Mouse (Mus musculus) forebrain, postnatal 0 days (tissue): Measurements from ENCODE around the gene Adamts4. TPM values are rescaled to one million over a fixed set of nuclear protein-coding genes. Genes with fewer than 3 reads are reported as not detected.

Experiments
- ATAC-seq: fragments of 200-750 bp; cut with Nextera tagmentation; 2 replicates; pipeline ENCODE4 v1.8.0; 2017; ENCODE audit warnings: mild to moderate bottlenecking, moderate library complexity
- DNase-seq: peaks from one replicate; pipeline ENCODE4 v3.0.0-alpha.2; 2015
- H3K27ac ChIP-seq: fragments of 300-500 bp; sonication (generic); 2 replicates; pipeline ENCODE4 v1.5.1; 2014; ENCODE audit warnings: low read depth, mild to moderate bottlenecking, antibody characterized with exemption, low read length, moderate library complexity, mixed read lengths
- H3K27me3 ChIP-seq: fragments of 300-500 bp; sonication (generic); 2 replicates; pipeline ENCODE4 v1.6.1; 2014; ENCODE audit warnings: mild to moderate bottlenecking, low read length, mixed read lengths; ENCODE audit not compliant: insufficient read depth
- H3K36me3 ChIP-seq: fragments of 300-500 bp; sonication (generic); 2 replicates; pipeline ENCODE4 v1.6.1; 2014; ENCODE audit warnings: mild to moderate bottlenecking, moderate library complexity; ENCODE audit not compliant: insufficient read depth
- H3K4me1 ChIP-seq: fragments of 300-500 bp; sonication (generic); 2 replicates; pipeline ENCODE4 v1.6.1; 2014; ENCODE audit warnings: antibody characterized with exemption; ENCODE audit not compliant: insufficient read depth
- H3K4me2 ChIP-seq: fragments of 300-500 bp; sonication (generic); 2 replicates; pipeline ENCODE4 v1.6.1; 2014; ENCODE audit warnings: low read depth, mild to moderate bottlenecking, moderate library complexity
- H3K4me3 ChIP-seq: fragments of 300-500 bp; sonication (generic); 2 replicates; pipeline ENCODE4 v1.5.1; 2014; ENCODE audit warnings: low read depth, low read length, mixed read lengths
- H3K9ac ChIP-seq: fragments of 300-500 bp; sonication (generic); 2 replicates; pipeline ENCODE4 v1.6.1; 2014; ENCODE audit warnings: mild to moderate bottlenecking
- H3K9me3 ChIP-seq: fragments of 300-500 bp; sonication (generic); 2 replicates; pipeline ENCODE4 v1.6.1; 2016; ENCODE audit warnings: low read length
- CTCF ChIP-seq: sonication (generic); IDR thresholded peaks from 2 replicates; pipeline ENCODE4 v1.5.1; 2016; ENCODE audit warnings: antibody characterized with exemption, control low read depth, low read depth
- WGBS: fragments of 180-500 bp; shearing (Covaris S2); extraction: QIAGEN DNeasy Blood & Tissue Kit; methylation state at CpG from one replicate; pipeline ENCODE4 v1.1.7; 2014; 5-methylcytosine and 5-hydroxymethylcytosine counted together
- polyA plus RNA-seq: library from polyadenylated mRNA; unstranded; fragments of >200 nt; fragmentation: Nextera tagmentation; extraction: Ambion mirVana; gene quantifications from 2 replicates; pipeline ENCODE4 v1.2.1, GENCODE M21; 2015
- total RNA-seq: library from RNA; depleted of rRNA; stranded (reverse); fragments of >200 nt; gene quantifications from 2 replicates; pipeline ENCODE4 v1.2.3, GENCODE M21; 2014

Gene Adamts4
- total and polyA plus RNA-seq, 2 experiments from 2014 or later, result 5.6 to 5.9 TPM

DNA sequence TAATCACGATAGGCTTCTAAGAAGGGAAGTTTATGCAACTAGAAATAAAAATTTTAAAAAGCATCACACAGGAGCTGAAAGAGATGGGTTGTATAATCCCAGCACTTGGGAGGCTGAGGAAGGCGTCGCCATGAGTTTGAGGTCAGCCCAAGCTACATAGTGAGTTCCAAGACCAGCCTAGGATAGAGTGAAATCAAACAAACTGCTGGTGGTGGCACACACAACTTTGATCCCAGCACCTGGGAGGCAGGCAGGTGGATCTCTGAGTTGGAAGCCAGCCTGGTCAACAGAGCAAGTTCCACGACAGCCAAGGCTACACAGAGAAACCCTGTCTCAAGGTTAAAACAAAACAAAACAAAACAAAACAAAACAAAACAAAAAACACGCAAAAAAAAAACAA is 17.9 kb upstream of the Adamts4 start:
- no peak overlapping the region for H3K4me2 ChIP-seq
- H3K4me3 ChIP-seq, result no peak overlapping the region
- TF ChIP-seq CTCF, result no peak
- WGBS, result 86% methylated on average over 5 of the region's 5 CpGs
- peaks cover 38% of the 10 kb centered on the region for H3K36me3 ChIP-seq
- no peaks in the 10 kb centered on the region for H3K27me3 ChIP-seq
- H3K9ac ChIP-seq, result no peak overlapping the region
- ATAC-seq, result no peak
- H3K4me1 ChIP-seq, result no peaks in the 10 kb centered on the region
- H3K27ac ChIP-seq, result no peak overlapping the region
- DNase-seq, result no peak
- H3K9me3 ChIP-seq, result no peaks in the 10 kb centered on the region

DNA sequence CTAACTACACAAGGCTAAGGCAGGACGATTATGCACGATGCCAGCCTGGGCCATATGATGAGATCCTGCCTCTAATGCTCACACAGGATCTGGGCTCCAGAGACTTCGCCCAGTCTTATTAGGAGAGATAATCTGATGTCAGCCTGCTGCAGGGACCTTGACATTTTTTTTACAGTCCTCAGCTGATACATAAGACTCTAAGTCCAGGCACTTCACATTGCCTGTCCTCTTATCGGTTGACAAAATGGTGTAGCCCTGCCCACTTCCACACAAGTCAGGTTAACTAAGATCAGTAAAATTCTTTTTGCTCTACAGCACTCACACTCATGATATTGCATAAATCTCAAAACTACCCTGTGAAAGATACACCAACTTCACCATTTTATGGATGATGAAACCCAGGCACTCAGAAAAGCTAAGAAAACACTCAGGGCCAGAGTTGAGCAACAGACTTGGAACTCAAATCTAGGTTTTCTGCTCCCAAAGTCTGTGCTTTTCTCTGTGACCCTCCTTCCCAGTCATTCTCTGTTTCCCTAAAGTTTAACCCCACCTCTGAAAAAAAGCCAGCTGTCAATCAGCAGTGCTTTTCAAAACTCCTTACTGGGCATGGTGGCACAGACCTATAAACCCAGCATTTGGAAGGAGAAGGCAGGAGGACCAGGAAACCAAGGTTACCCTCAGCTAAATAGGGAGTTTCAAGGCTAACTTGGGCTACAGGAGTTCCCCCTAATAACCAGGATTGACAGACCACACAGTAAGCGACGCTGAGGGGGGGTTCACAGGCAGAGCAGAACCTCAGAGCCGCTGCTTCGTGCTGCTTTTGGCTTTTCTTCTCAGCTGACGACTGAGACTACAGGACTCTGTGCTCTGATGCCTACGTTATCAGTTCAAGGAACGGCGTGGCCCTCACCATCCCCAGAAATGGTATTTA is 17.2 kb upstream of the Adamts4 start:
- no peak overlapping the region for H3K27ac ChIP-seq
- H3K9me3 ChIP-seq, result no peaks in the 10 kb centered on the region
- no peak for DNase-seq
- no peaks in the 10 kb centered on the region for H3K27me3 ChIP-seq
- ATAC-seq, result no peak
- TF ChIP-seq CTCF, result no peak
- H3K4me1 ChIP-seq, result no peaks in the 10 kb centered on the region
- H3K36me3 ChIP-seq, result peaks cover 45% of the 10 kb centered on the region
- H3K9ac ChIP-seq, result no peak overlapping the region
- WGBS, result 88% methylated on average over 12 of the region's 12 CpGs
- no peak overlapping the region for H3K4me2 ChIP-seq
- no peak overlapping the region for H3K4me3 ChIP-seq

DNA sequence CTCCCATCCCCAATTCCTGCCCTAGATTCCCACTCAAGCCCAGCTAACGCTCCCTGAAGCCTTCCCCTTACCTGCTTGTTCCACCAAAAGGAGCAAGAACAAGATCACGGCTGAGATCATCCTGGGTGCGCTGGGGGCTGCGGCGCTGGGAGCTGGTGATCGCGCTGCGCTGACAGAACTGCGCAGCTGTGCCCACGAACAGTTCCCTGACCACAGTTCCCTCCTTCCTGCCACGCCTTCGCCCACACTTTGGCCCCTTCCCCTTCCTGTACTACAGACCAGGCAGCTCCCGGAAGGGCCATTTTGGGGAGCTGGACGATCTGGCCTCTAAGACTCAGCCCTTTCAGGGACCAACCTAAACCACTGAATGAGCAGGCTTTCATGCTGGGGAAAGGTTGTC is 16.1 kb upstream of the Adamts4 start, which contains the start of gene Fcer1g:
Fcer1g (minus strand) TSS at position 240 of the 400 bp plus-strand sequence.
- H3K9ac ChIP-seq, result no peak within 1 kb of the TSS
- H3K27me3 ChIP-seq, result no peaks in the 10 kb centered on the region
- WGBS, result 95% methylated on average over 14 of the region's 14 CpGs
- no peak within 1 kb of the TSS for H3K4me3 ChIP-seq
- H3K4me2 ChIP-seq, result no peak within 1 kb of the TSS
- no peaks in the 10 kb centered on the region for H3K4me1 ChIP-seq
- peaks cover 55% of the 10 kb centered on the region for H3K36me3 ChIP-seq
- TF ChIP-seq CTCF, result no peak
- ATAC-seq (no peak), DNase-seq (no peak)
- H3K27ac ChIP-seq, result no peak within 1 kb of the TSS
- H3K9me3 ChIP-seq, result no peaks in the 10 kb centered on the region

DNA sequence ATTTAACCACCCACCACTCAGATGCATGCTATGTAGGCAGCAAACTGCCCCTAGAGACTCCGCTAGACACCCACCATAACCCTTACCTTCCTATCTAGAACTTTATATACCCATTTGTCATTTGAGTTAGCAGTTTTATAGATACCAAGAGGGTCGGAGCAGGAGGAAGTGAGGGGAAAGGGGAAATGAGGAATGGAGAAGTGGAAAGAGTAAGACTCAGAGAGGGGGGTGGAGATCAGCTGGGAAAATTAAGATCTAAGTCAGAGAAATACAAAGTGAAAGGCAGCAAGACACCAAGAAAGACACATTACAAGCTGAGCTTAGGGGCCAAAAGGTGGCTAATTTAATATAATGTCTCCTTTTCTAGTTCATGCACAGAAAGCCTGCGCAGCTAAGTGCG is 15.7 kb upstream of the Adamts4 start:
- Histone ChIP-seq H3K27me3 (no peaks in the 10 kb centered on the region), H3K4me1 (no peaks in the 10 kb centered on the region), H3K9me3 (no peaks in the 10 kb centered on the region), H3K4me2 (no peak overlapping the region), H3K27ac (no peak overlapping the region), H3K9ac (no peak overlapping the region), H3K36me3 (peaks cover 57% of the 10 kb centered on the region), H3K4me3 (no peak overlapping the region)
- ATAC-seq (no peak), DNase-seq (no peak)
- 96% methylated on average over 4 of the region's 4 CpGs for WGBS
- no peak for TF ChIP-seq CTCF

DNA sequence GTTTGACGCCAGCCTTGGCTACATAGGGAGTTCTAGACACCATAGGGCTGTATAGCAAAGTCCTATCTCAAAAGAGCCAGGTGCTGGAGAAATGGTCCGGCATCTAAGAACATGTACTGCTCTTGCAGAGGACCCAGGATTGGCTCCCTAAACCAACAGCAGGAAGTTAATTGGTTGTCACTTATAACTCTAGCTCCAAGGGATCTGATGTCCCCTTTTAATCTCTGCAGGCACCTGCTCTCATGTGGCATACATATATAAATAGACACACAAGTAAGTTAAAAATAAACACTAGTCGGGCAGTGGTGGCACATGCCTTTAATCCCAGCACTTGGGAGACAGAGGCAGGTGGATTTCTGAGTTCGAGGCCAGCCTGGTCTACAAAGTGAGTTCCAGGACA is 14.4 kb upstream of the Adamts4 start:
- Histone ChIP-seq H3K4me1 (no peaks in the 10 kb centered on the region), H3K36me3 (peaks cover 70% of the 10 kb centered on the region), H3K4me2 (no peak overlapping the region), H3K27me3 (no peaks in the 10 kb centered on the region), H3K27ac (no peak overlapping the region), H3K9me3 (no peaks in the 10 kb centered on the region), H3K9ac (no peak overlapping the region), H3K4me3 (no peak overlapping the region)
- WGBS, result 85% methylated on average over 4 of the region's 4 CpGs
- DNase-seq (no peak), ATAC-seq (no peak)
- TF ChIP-seq CTCF, result no peak

DNA sequence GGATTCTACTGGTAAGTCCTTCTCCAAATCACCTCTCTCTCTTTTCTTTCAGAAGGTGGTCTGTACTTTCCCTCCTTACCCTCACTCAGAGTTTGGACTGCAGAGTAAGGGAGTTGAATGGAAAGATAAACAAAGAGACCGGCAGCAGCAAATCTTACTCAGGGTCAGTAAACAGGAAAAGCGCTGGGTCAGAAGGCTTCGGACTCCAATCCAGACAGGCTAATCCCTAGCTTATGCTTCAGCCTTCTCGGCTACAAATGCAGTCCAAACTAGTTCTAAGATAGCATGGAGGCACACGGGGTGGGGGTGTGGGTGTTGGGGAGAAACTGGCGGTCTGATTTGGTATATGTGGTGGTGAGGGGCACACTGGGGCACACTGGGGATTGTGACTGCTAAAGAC is 12.8 kb upstream of the Adamts4 start:
- no peak overlapping the region for H3K4me3 ChIP-seq
- no peaks in the 10 kb centered on the region for H3K27me3 ChIP-seq
- peaks cover 82% of the 10 kb centered on the region for H3K36me3 ChIP-seq
- DNase-seq (no peak), ATAC-seq (no peak)
- no peaks in the 10 kb centered on the region for H3K4me1 ChIP-seq
- 90% methylated on average over 6 of the region's 6 CpGs for WGBS
- H3K9me3 ChIP-seq, result no peaks in the 10 kb centered on the region
- H3K27ac ChIP-seq, result no peak overlapping the region
- no peak overlapping the region for H3K4me2 ChIP-seq
- no peak for TF ChIP-seq CTCF
- no peak overlapping the region for H3K9ac ChIP-seq

DNA sequence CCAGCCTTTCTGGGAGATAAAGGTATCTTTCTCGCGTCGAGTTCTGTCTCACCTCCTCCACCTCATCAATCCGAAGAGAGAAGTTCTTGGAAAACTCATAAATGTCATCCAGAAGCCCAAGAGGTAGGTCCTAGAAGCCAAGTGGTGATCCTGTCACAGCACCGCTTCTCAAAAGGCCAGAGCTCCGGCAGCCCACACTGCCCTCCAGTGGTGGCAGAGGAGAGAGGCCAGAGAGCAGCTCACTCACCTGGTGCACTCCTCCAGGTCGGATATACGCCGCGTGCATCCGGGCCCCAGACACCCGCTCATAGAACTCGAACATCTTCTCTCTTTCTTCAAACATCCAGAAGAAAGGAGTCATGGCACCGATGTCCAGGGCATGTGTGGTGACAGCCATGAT is 11.8 kb upstream of the Adamts4 start:
- Histone ChIP-seq H3K27ac (no peak overlapping the region), H3K9ac (no peak overlapping the region), H3K27me3 (no peaks in the 10 kb centered on the region), H3K4me2 (no peak overlapping the region), H3K4me3 (no peak overlapping the region), H3K9me3 (no peaks in the 10 kb centered on the region), H3K36me3 (peaks cover 87% of the 10 kb centered on the region), H3K4me1 (no peaks in the 10 kb centered on the region)
- DNase-seq (peak; percentile 52), ATAC-seq (no peak)
- WGBS, result 74% methylated on average over 14 of the region's 14 CpGs
- TF ChIP-seq CTCF, result peak; percentile 76
